In the genomic region with DNA sequence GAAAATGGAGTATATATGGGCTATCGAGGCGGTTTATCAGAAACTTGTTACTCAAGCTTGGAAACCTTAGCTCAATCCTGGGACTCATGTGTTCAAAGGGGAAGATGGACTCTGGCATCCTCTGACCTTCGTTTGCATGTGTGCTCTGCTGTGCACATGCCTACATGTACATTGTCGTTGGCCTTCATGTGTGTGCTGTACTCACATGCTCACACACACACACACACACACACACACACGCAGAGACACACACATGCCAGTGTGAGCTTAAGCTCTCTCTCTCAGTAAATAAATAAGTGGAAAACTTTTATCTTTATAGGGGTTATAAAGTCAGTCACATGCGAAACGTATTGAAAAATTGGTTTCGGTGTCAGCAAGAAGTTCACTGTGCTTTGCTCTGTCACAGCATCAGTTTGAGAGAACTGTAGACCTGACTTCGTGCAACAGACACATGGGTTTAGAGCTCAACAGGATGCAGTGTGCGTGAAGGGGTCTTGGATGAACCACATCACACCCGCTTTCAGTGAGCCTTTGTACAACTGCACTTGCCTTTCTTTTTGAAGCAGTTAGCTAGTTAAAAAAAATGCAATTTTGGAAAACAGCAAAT, we compare ENCODE assay signal across 26 mouse cellular contexts.
DNase-seq lines count a peak whose midpoint lies in the region; ATAC-seq and TF ChIP-seq lines count a peak whose summit lies in the region.
"Had no signal": no experiment of that assay in that cellular context is flagged by ENCODE, and none has a peak within 500 bp of the region (broad histone marks: within the 10 kb centered on the region; RNA-seq: fewer than 3 reads in every experiment).

No protein-coding gene starts in this region.

- H3K4me1 ChIP-seq in midbrain, embryonic 11.5 days (ENCODE audit: control insufficient read depth, insufficient read depth, low read length) = peaks cover 6% of the 10 kb centered on the region
- peaks cover 7% of the 10 kb centered on the region; the same call in 1 of the 2 replicates for H3K4me1 ChIP-seq in midbrain, embryonic 13.5 days (replicated peaks)
- H3K4me1 ChIP-seq in intestine, embryonic 14.5 days (replicated peaks; ENCODE audit: control insufficient read depth, insufficient read depth, low read length) = peaks cover 4% of the 10 kb centered on the region; the same call in 1 of the 2 replicates
- H3K4me1 ChIP-seq in intestine, postnatal 0 days (replicated peaks; ENCODE audit: control insufficient read depth, insufficient read depth, low read length) = 0 out of 2 replicates have a peak, but pooled peaks cover 2% of the 10 kb centered on the region
- H3K4me1 ChIP-seq: embryonic facial prominence, embryonic 15.5 days; hindbrain, embryonic 15.5 days had no signal

- no peaks in the 10 kb centered on the region for H3K27me3 ChIP-seq in midbrain, embryonic 11.5 days (ENCODE audit: control insufficient read depth, insufficient read depth, low read length)
- H3K27me3 ChIP-seq in midbrain, embryonic 13.5 days = no peaks in the 10 kb centered on the region
- H3K27me3 ChIP-seq in intestine, embryonic 14.5 days (replicated peaks; ENCODE audit: control insufficient read depth, insufficient read depth, low read length) = no peaks in the 10 kb centered on the region
- no peaks in the 10 kb centered on the region for H3K27me3 ChIP-seq in intestine, postnatal 0 days (replicated peaks; ENCODE audit: control insufficient read depth, insufficient read depth, low read length)
- H3K27me3 ChIP-seq: CH12.LX; embryonic facial prominence, embryonic 12.5 days; embryonic facial prominence, embryonic 15.5 days; heart, embryonic 13.5 days; hindbrain, embryonic 15.5 days had no signal

- no peaks in the 10 kb centered on the region for H3K36me3 ChIP-seq in midbrain, embryonic 11.5 days (ENCODE audit: control insufficient read depth, insufficient read depth, low read length)
- H3K36me3 ChIP-seq in midbrain, embryonic 13.5 days = no peaks in the 10 kb centered on the region
- no peaks in the 10 kb centered on the region for H3K36me3 ChIP-seq in intestine, embryonic 14.5 days (ENCODE audit: control insufficient read depth, insufficient read depth, low read length)
- H3K36me3 ChIP-seq in intestine, postnatal 0 days (ENCODE audit: control insufficient read depth, insufficient read depth) = no peaks in the 10 kb centered on the region
- H3K36me3 ChIP-seq: embryonic facial prominence, embryonic 12.5 days; embryonic facial prominence, embryonic 15.5 days; heart, embryonic 13.5 days; hindbrain, embryonic 15.5 days had no signal

- no peak overlapping the region for H3K4me3 ChIP-seq in midbrain, embryonic 11.5 days (ENCODE audit: low read depth, low read length)
- H3K4me3 ChIP-seq in midbrain, embryonic 13.5 days (replicated peaks) = no peak overlapping the region
- H3K4me3 ChIP-seq in intestine, embryonic 14.5 days (ENCODE audit: low read depth, low read length) = no peak overlapping the region
- H3K4me3 ChIP-seq in intestine, postnatal 0 days (ENCODE audit: low read depth, low read length) = no peak overlapping the region
- H3K4me3 ChIP-seq: embryonic facial prominence, embryonic 12.5 days; embryonic facial prominence, embryonic 15.5 days; gastrocnemius, adult 2 months; heart, embryonic 13.5 days; hindbrain, embryonic 15.5 days had no signal

- H3K9ac ChIP-seq in midbrain, embryonic 11.5 days (ENCODE audit: low read length) = no peak overlapping the region
- no peak overlapping the region for H3K9ac ChIP-seq in midbrain, embryonic 13.5 days (replicated peaks)
- no peak overlapping the region for H3K9ac ChIP-seq in intestine, embryonic 14.5 days (ENCODE audit: low read length)
- no peak overlapping the region for H3K9ac ChIP-seq in intestine, postnatal 0 days (ENCODE audit: low read depth, low read length)
- H3K9ac ChIP-seq: embryonic facial prominence, embryonic 12.5 days; embryonic facial prominence, embryonic 15.5 days; forebrain, postnatal 0 days; heart, embryonic 13.5 days; hindbrain, embryonic 15.5 days had no signal

- ATAC-seq in midbrain, embryonic 11.5 days (ENCODE audit: low FRiP score) = no peak
- ATAC-seq in midbrain, embryonic 13.5 days = no peak
- ATAC-seq in intestine, embryonic 14.5 days (replicated peaks; ENCODE audit: low FRiP score, low TSS enrichment, low read depth) = 0 out of 2 replicates have a peak, but pooled peaks have one; percentile 28
- peak; percentile 72 for ATAC-seq in intestine, postnatal 0 days
- ATAC-seq: forebrain, embryonic 14.5 days; forebrain, postnatal 0 days had no signal

- no peaks in the 10 kb centered on the region for H3K9me3 ChIP-seq in midbrain, embryonic 11.5 days (ENCODE audit: control insufficient read depth, low read length)
- H3K9me3 ChIP-seq in midbrain, embryonic 13.5 days = no peaks in the 10 kb centered on the region
- H3K9me3 ChIP-seq in intestine, embryonic 14.5 days (ENCODE audit: control insufficient read depth, low read length) = no peaks in the 10 kb centered on the region
- H3K9me3 ChIP-seq in intestine, postnatal 0 days (ENCODE audit: control insufficient read depth) = no peaks in the 10 kb centered on the region
- H3K9me3 ChIP-seq: embryonic facial prominence, embryonic 12.5 days; embryonic facial prominence, embryonic 15.5 days; G1E; heart, embryonic 13.5 days; hindbrain, embryonic 15.5 days had no signal

- H3K27ac ChIP-seq in midbrain, embryonic 11.5 days (ENCODE audit: low read depth, low read length) = no peak overlapping the region
- no peak overlapping the region for H3K27ac ChIP-seq in midbrain, embryonic 13.5 days
- 0 out of 2 replicates have a peak overlapping the region, but pooled peaks have one; percentile 24 for H3K27ac ChIP-seq in intestine, embryonic 14.5 days (ENCODE audit: low read depth)
- H3K27ac ChIP-seq in intestine, postnatal 0 days (ENCODE audit: low read depth, low read length) = no peak overlapping the region
- H3K27ac ChIP-seq: embryonic facial prominence, embryonic 12.5 days; embryonic facial prominence, embryonic 15.5 days; gastrocnemius, adult 2 months; heart, embryonic 13.5 days; hindbrain, embryonic 15.5 days had no signal

- TF ChIP-seq CTCF in intestine, postnatal 0 days (IDR thresholded peaks at IDR 0.05; ENCODE audit: low read depth) = no peak

- WGBS in midbrain, embryonic 11.5 days = 93% methylated on average over 11 of the region's 11 CpGs
- WGBS in midbrain, embryonic 13.5 days = 93% methylated on average over 11 of the region's 11 CpGs
- WGBS in intestine, embryonic 14.5 days = 81% methylated on average over 11 of the region's 11 CpGs
- WGBS in intestine, postnatal 0 days = 49% methylated on average over 11 of the region's 11 CpGs

- DNase-seq in midbrain, embryonic 11.5 days (ENCODE audit: low spot score, missing footprints) = peak; percentile 19
- no peak for DNase-seq in intestine, embryonic 14.5 days (ENCODE audit: low spot score)
- no peak for DNase-seq in layer of hippocampus, postnatal 36 days
- no peak for DNase-seq in spleen, postnatal 14 days (ENCODE audit: low spot score in 2 of 2)
- DNase-seq: adrenal gland, adult 2 months; adrenal gland, postnatal 14 days; B cell, adult 2 months; cerebellum, adult 11 months; cerebellum, adult 2 months; cerebellum, adult 9-11 months; cerebellum, postnatal 25 days; forebrain, postnatal 0 days; gastrocnemius, adult 2 months; gastrocnemius, postnatal 14 days; heart, adult 18-20 months; heart, postnatal 14 days; heart, postnatal 4 days had no signal

- H3K4me2 ChIP-seq in midbrain, embryonic 11.5 days = no peak overlapping the region
- no peak overlapping the region for H3K4me2 ChIP-seq in midbrain, embryonic 13.5 days (replicated peaks)
- H3K4me2 ChIP-seq in intestine, embryonic 14.5 days (ENCODE audit: low read length) = no peak overlapping the region
- peak overlapping the region; percentile 30; the same call in 1 of the 2 replicates for H3K4me2 ChIP-seq in intestine, postnatal 0 days (replicated peaks; ENCODE audit: low read depth)
- H3K4me2 ChIP-seq: embryonic facial prominence, embryonic 12.5 days; embryonic facial prominence, embryonic 15.5 days; heart, embryonic 13.5 days; hindbrain, embryonic 15.5 days had no signal

Comparison
In these comparisons a context has a peak if more than half of its experiments do, and no peak if none do; other contexts are left out.
1. ATAC-seq: peak in intestine, embryonic 14.5 days (single experiment) and intestine, postnatal 0 days (single experiment); none in midbrain, embryonic 11.5 days (single experiment) and midbrain, embryonic 13.5 days (single experiment).